Mouse (Mus musculus) MEL (cell line): Measurements from ENCODE around the gene Gck.

ENCODE experiments used
- CTCF ChIP-seq, 3 experiments: IDR thresholded peaks in 2 of 3; conservative IDR thresholded peaks in 1 of 3; 2 replicates each; pipeline ENCODE4 v1.5.1; 2011 to 2012; ENCODE audit warnings: low read length in 3 of 3, low read depth in 2 of 3, mild to moderate bottlenecking in 2 of 3, improper control_type of control experiment in 1 of 3, inconsistent platforms in 1 of 3, mixed read lengths in 1 of 3, moderate library complexity in 1 of 3; ENCODE audit not compliant: control insufficient read depth in 1 of 3, insufficient read depth in 1 of 3, poor library complexity in 1 of 3, severe bottlenecking in 1 of 3
- GABPA ChIP-seq: IDR thresholded peaks from 2 replicates; pipeline ENCODE4 v1.6.1; 2012; ENCODE audit warnings: low read depth, mild to moderate bottlenecking, inconsistent platforms, low read length, improper control_type of control experiment, moderate library complexity
- GATA1 ChIP-seq: IDR thresholded peaks from 2 replicates; pipeline ENCODE4 v1.6.1; 2011; ENCODE audit warnings: low read depth, low read length, improper control_type of control experiment
- MXI1 ChIP-seq: IDR thresholded peaks from 2 replicates; pipeline ENCODE4 v1.6.1; 2011; ENCODE audit warnings: mild to moderate bottlenecking, low read depth, low read length, improper control_type of control experiment
- MYC ChIP-seq: IDR thresholded peaks from 2 replicates; pipeline ENCODE4 v1.6.1; 2011; ENCODE audit warnings: low read depth, mild to moderate bottlenecking, low read length, improper control_type of control experiment, moderate library complexity
- POLR2AphosphoS2 ChIP-seq: IDR thresholded peaks from 2 replicates; pipeline ENCODE4 v1.6.1; 2011; ENCODE audit warnings: low read length, improper control_type of control experiment
- USF1 ChIP-seq: IDR thresholded peaks from 2 replicates; pipeline ENCODE4 v1.6.1; 2014; ENCODE audit warnings: low read depth, mild to moderate bottlenecking, inconsistent platforms, low read length, improper control_type of control experiment, moderate library complexity
- ZKSCAN1 ChIP-seq: IDR thresholded peaks from 2 replicates; pipeline ENCODE4 v1.6.1; 2012; ENCODE audit warnings: low read depth, mild to moderate bottlenecking, inconsistent platforms, low read length, improper control_type of control experiment, moderate library complexity
- ZNF384 ChIP-seq: IDR thresholded peaks from 2 replicates; pipeline ENCODE4 v1.6.1; 2012; ENCODE audit warnings: low read depth, mild to moderate bottlenecking, inconsistent platforms, low read length, improper control_type of control experiment

DNA sequence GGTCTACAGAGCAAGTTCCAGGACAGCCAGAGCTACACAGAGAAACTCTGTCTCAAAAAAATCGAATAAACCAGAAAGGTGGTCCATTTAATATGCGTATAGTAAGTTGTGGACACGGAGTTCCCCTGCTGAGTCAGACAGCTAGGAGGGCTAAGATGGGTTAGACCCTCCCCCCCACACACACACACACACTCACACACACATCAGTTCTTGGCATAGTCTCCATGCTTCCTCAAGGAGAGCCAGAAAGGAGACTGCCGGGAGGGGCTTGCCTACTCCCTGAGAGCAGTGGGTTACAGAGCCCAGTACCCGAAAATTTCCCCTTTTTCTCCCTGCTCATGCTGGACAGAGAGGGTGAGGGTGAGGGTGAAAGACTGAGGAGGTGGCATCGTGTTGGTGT lies 89.2 kb downstream of the Gck start:
- no peak for TF ChIP-seq MYC
- no peak for TF ChIP-seq CTCF (IDR thresholded peaks at IDR 0.05 in 2 of 3, conservative IDR thresholded peaks at IDR 0.05 in 1 of 3; ENCODE audit: control insufficient read depth in 1 of 3, insufficient read depth in 1 of 3, low read depth in 2 of 3, low read length in 3 of 3, poor library complexity in 1 of 3, severe bottlenecking in 1 of 3)
- no peak for TF ChIP-seq MXI1
- TF ChIP-seq GATA1, result no peak
- no peak for TF ChIP-seq ZNF384
- no peak for TF ChIP-seq GABPA
- no peak for TF ChIP-seq ZKSCAN1
- no peak for TF ChIP-seq POLR2AphosphoS2
- TF ChIP-seq USF1, result no peak
